Mouse (Mus musculus) frontal cortex, postnatal 36 days (tissue): Measurements from ENCODE around the gene Gm10260.
A peak's percentile ranks its signal among the peaks of the same experiment; 100 is the strongest.

Experiments used
- DNase-seq, 2 experiments: peaks; one replicate each; pipeline ENCODE4 v3.0.0; 2022; ENCODE audit warnings: low spot score in 2 of 2

The Gm10260 gene

GRCm38 (mm10) chr13:97760532-97760931, at the start of gene Gm10260:
TSS of gene Gm10260 (minus strand) at chr13:97760632.
- no peak for DNase-seq

GRCm38 (mm10) chr13:97809828-97810227, 49.4 kb upstream of the Gm10260 start:
- no peak for DNase-seq

GRCm38 (mm10) chr13:97805907-97806306, 45.5 kb upstream of the Gm10260 start:
- DNase-seq, result peak in 1 of 2 experiments; percentile 17

- no peak for DNase-seq
Measured at GRCm38 (mm10) chr13:97802386-97802785, 42.0 kb upstream of the Gm10260 start.

DNA sequence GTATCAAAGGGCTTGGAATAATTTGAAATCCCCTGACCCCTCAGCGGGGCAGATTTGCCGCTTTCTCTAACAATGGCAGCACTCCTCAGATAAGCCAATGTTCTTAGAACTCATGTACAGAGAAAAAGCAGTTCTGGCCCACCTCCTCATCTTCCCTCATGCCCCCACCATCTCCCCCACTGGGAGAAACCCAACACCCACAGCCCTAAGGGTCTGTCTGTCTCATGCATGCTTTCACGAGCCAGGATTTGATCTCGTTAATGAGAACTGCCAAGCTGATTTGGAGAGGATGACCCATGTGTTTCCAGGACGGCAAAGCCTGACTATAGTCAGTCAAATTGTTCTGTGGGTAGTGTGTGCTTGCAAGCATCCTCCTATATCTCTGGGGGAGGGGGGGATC, 37.0 kb upstream of the Gm10260 start:
- no peak for DNase-seq

- DNase-seq, result no peak
Measured at GRCm38 (mm10) chr13:97794780-97795179, 34.3 kb upstream of the Gm10260 start.

DNA sequence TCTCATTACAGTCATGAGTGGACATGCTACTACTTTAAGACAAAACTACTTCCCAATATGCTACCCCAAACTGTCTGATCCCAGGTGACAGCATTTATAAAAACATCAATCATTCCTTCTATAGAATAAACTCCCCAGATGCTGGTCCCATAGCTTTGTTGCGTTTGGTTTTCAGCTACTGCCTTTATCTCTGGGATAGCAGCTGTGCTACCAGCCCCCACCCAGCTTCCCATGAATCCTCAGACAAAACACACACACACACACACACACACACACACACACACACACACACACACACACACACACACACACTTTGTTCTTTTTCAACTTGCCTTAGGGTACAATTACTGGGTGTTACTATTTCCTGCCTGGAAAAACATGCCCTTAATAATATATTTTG, 33.5 kb upstream of the Gm10260 start:
- DNase-seq, result no peak

DNA sequence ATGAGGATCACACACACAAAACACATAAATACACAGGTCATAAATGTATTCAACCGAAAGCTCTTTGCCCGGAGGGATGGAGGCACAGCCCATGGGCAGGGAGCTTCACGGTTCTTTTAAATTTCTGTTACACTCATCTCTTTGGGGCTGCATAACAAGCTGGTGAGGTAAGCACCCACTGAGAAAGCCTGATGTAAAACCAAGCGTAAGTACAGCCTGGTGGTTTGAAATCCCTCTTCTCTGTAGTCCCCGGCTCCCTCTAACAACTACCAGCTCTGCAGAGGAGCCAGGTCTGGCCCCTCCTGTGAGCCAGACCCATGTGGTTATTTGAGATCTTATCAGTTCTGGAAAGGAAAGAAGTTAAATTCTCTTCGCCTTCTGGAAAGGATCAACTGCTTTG, 31.2 kb upstream of the Gm10260 start:
- no peak for DNase-seq

DNA sequence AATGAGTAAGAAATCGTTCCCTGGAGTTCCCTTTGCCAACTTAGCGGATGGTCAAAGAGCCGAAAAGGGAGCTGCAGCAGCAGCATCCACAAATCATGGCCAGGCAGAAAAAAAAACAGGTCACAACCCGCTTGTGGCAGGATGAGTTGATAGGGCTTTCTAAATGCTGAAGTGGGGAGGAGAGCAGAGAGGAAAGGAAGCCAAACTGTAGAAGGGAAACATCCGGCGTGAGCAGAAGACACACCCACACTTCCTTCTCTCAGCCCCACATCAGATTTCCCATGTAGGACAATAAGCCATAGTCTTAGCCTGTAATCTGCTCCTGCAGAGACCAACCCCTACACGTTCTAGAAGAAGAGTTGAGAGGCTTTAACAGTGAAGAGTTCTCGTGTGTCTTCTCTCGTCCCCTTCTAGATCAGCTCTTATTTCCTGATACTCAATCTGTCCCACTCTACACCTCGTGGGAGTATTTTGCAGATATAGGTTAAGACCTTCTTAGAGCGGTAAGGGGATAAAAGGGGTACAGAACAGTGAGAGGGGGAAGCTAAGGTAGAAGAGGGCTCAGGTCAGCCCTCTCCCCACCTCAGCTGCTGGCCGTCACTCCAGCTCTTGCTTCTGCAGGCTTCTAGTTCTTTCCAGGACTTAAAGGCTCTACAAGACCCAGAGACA, 29.5 kb upstream of the Gm10260 start:
- no peak for DNase-seq

GRCm38 (mm10) chr13:97785167-97785835, 24.9 kb upstream of the Gm10260 start:
- DNase-seq, result no peak

GRCm38 (mm10) chr13:97783423-97784143, 23.2 kb upstream of the Gm10260 start:
- no peak for DNase-seq

DNA sequence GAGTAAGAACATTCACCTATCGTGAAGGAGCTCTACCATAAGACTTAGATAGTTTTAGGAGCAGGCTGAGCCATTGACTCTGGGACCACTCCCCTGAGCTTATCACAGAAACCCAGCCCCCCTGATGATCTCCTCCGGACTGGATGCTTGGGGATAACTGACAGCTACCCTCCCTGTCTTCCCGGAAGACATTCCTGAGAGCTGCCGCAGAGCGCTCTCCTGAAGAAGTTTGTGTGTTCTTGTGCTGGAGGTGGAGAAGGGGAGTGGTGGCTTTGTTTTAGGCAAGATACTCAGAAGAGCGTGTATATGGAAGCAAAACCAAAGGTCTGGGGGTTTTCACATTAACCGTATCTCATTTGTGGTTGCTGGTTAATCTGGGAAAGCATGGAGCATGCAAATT, 21.6 kb upstream of the Gm10260 start:
- no peak for DNase-seq

DNA sequence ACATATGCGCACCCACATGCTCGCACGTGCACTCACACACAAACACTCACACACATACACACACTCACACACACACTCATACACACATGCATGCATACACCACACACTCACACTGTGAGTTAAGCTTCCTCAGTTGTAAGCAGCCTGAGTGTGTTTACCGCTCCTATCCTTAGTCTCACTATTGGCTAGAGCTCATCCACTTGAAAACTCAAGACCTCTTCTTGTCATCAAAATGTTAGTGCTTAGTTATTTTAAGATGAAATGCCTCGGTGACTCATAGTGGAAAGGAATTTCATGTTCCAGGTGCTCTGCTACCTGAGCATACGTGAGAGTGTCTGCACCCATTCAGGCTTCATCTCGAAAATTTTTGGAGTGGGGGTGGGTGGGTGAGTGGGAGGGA, 21.2 kb upstream of the Gm10260 start:
- no peak for DNase-seq

- DNase-seq, result no peak
Measured at GRCm38 (mm10) chr13:97780556-97780955, 20.1 kb upstream of the Gm10260 start.

- DNase-seq, result no peak
Measured at GRCm38 (mm10) chr13:97779657-97780445, 19.4 kb upstream of the Gm10260 start.

DNA sequence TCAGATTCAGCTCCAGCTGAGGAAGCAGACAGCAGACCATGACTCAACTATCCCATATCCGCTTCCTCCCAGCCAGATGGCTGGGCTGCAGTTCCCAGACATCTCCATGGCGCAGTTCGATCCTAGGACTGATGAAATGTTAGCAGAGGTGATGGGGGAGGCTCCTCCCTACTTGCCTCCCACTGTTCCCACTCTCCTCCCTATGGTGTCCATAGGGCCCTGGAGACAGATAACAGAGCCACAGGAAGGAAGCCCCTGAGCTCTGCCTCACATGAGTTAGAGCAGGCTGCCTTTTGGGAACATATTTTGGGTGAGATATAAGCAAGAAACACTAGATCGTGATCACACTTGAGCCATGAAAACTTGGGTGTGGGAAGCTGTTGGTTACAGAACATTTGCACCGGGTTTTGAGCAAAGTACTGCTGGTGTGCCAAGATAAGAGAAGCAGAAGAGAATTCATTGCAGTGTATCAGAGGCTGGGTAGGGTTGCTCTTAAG, 18.3 kb upstream of the Gm10260 start:
- DNase-seq, result peak; percentile 51 to 69

DNA sequence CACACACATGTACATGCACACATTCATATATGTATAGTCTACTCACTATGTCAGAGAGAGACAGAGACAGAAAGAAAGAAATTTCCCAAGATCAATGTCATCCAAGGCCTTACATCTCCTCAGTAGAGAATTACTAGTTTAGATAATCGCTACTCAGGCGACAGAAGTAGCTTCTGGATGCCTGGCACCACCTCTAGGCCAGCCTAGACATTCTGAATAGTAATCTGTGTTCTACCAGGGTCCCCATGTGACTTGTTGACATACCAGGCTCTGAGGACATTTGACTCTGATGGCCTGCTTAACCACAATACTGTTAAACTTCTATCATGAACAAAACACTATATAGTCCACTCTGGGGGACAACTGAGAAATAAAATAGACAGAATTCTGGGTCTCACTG, 17.2 kb upstream of the Gm10260 start:
- no peak for DNase-seq

- DNase-seq, result no peak
Measured at GRCm38 (mm10) chr13:97776702-97777101, 16.3 kb upstream of the Gm10260 start.

DNA sequence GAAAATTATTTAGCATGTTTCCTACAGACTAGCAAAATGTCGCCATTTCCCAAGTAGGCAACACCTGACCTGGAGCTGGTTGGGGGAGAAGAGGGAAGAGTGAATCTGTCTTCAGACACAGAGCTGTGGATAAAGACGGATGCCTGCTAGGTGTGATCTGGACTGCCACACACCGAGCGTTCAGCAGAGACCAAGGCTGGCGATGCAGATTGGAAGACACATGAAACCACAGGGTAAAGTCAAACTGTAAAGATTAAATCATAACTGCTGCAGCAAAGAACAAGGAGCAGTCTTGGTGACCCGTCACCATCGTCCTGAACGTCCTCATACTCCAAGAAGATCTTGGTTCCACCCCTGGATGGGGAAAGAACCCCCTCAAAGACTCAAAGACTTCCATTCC, 15.5 kb upstream of the Gm10260 start:
- DNase-seq, result no peak

GRCm38 (mm10) chr13:97774740-97775425, 14.5 kb upstream of the Gm10260 start:
- DNase-seq, result peak in 1 of 2 experiments; percentile 52

GRCm38 (mm10) chr13:97769205-97769604, 8.8 kb upstream of the Gm10260 start:
- DNase-seq, result no peak
